ENCODE assay signal across 9 mouse cellular contexts in genomic region chr11:69047592-69047991, GRCm38 (mm10). TPM values are rescaled to one million over a fixed set of nuclear protein-coding genes. Genes with fewer than 3 reads are reported as not detected.
DNase-seq lines count a peak whose midpoint lies in the region; ATAC-seq and TF ChIP-seq lines count a peak whose summit lies in the region.
"Had no signal": no experiment of that assay in that cellular context is flagged by ENCODE, and none has a peak within 500 bp of the region (broad histone marks: within the 10 kb centered on the region; RNA-seq: fewer than 3 reads in every experiment).

No protein-coding gene starts in this region.

- H3K27ac ChIP-seq in kidney, postnatal 0 days: no peak overlapping the region
- H3K27ac ChIP-seq in bone marrow macrophage, adult 2 months (ENCODE audit: insufficient read depth, low read depth, low read length): no peak overlapping the region
- no peak overlapping the region for H3K27ac ChIP-seq in forebrain, embryonic 12.5 days
- no peak overlapping the region for H3K27ac ChIP-seq in limb, embryonic 14.5 days (replicated peaks; ENCODE audit: low read depth, low read length)

- H3K4me2 ChIP-seq in kidney, postnatal 0 days (ENCODE audit: low read length): 0 out of 2 replicates have a peak overlapping the region, but pooled peaks have one; percentile 87
- H3K4me2 ChIP-seq in forebrain, embryonic 12.5 days: peak overlapping the region; percentile 75
- H3K4me2 ChIP-seq in limb, embryonic 14.5 days (replicated peaks; ENCODE audit: low read depth, low read length, severe bottlenecking): peak overlapping the region; percentile 81; the same call in 1 of the 2 replicates

- no peak overlapping the region for H3K4me3 ChIP-seq in kidney, postnatal 0 days (replicated peaks; ENCODE audit: low read depth, low read length)
- H3K4me3 ChIP-seq in bone marrow macrophage, adult 2 months (ENCODE audit: insufficient read depth, low read length): 0 out of 2 replicates have a peak overlapping the region, but pooled peaks have one; percentile 8
- peak overlapping the region; percentile 75 for H3K4me3 ChIP-seq in forebrain, embryonic 12.5 days (replicated peaks)
- no peak overlapping the region for H3K4me3 ChIP-seq in limb, embryonic 14.5 days (replicated peaks; ENCODE audit: low read length)

- DNase-seq in kidney, postnatal 0 days (ENCODE audit: low spot score): no peak
- no peak for DNase-seq in kidney, postnatal 25 days
- DNase-seq in limb, embryonic 14.5 days (ENCODE audit: low spot score): no peak
- DNase-seq in left cerebral cortex, adult 9 months (ENCODE audit: low spot score in 2 of 2): no peak
- DNase-seq in lung, adult 18-20 months: no peak
- no peak for DNase-seq in cerebellum, adult 9-11 months

- TF ChIP-seq POLR2A in bone marrow macrophage, adult 2 months (IDR thresholded peaks at IDR 0.05; ENCODE audit: borderline replicate concordance, low read depth, low read length): no peak
- no peak for TF ChIP-seq POLR2A in limb, embryonic 14.5 days (IDR thresholded peaks at IDR 0.05; ENCODE audit: borderline replicate concordance, extremely low read depth, insufficient read depth, insufficient read length)

- H3K4me1 ChIP-seq in kidney, postnatal 0 days (replicated peaks; ENCODE audit: insufficient read depth, low read length): peaks cover 11% of the 10 kb centered on the region
- H3K4me1 ChIP-seq in bone marrow macrophage, adult 2 months (ENCODE audit: control insufficient read depth, insufficient read depth, low read length): peaks cover 23% of the 10 kb centered on the region
- peaks cover 39% of the 10 kb centered on the region for H3K4me1 ChIP-seq in forebrain, embryonic 12.5 days
- peaks cover 14% of the 10 kb centered on the region; the same call in 1 of the 2 replicates for H3K4me1 ChIP-seq in limb, embryonic 14.5 days (ENCODE audit: control insufficient read depth, insufficient read depth, low read length)

- 0 out of 2 replicates have a peak, but pooled peaks cover 17% of the 10 kb centered on the region for H3K36me3 ChIP-seq in kidney, postnatal 0 days (ENCODE audit: insufficient read depth, low read length)
- peaks cover 44% of the 10 kb centered on the region for H3K36me3 ChIP-seq in forebrain, embryonic 12.5 days (replicated peaks)
- peaks cover 38% of the 10 kb centered on the region for H3K36me3 ChIP-seq in limb, embryonic 14.5 days (ENCODE audit: control insufficient read depth, insufficient read depth, low read length)

- WGBS in kidney, postnatal 0 days: 90% methylated on average over 12 of the region's 12 CpGs
- WGBS in forebrain, embryonic 12.5 days: 94% methylated on average over 12 of the region's 12 CpGs
- 92% methylated on average over 12 of the region's 12 CpGs for WGBS in limb, embryonic 14.5 days

- no peaks in the 10 kb centered on the region for H3K27me3 ChIP-seq in kidney, postnatal 0 days (ENCODE audit: insufficient read depth, low read length)
- H3K27me3 ChIP-seq in forebrain, embryonic 12.5 days: no peaks in the 10 kb centered on the region
- H3K27me3 ChIP-seq in limb, embryonic 14.5 days (ENCODE audit: control insufficient read depth, insufficient read depth, low read length): no peaks in the 10 kb centered on the region

- no peak for TF ChIP-seq CTCF in kidney, postnatal 0 days (IDR thresholded peaks at IDR 0.05; ENCODE audit: low read depth)
- TF ChIP-seq CTCF in bone marrow macrophage, adult 2 months (IDR thresholded peaks at IDR 0.05; ENCODE audit: low read depth, low read length): no peak

- 0 out of 2 replicates have a peak overlapping the region, but pooled peaks have one; percentile 18 for H3K9ac ChIP-seq in kidney, postnatal 0 days (ENCODE audit: low read depth, low read length)
- H3K9ac ChIP-seq in forebrain, embryonic 12.5 days: peak overlapping the region; percentile 17
- H3K9ac ChIP-seq in limb, embryonic 14.5 days (ENCODE audit: low read depth, low read length, severe bottlenecking): no peak overlapping the region

- no peak for ATAC-seq in kidney, postnatal 0 days (replicated peaks; ENCODE audit: low FRiP score, low read depth)
- no peak for ATAC-seq in forebrain, embryonic 12.5 days (ENCODE audit: low FRiP score)
- no peak for ATAC-seq in limb, embryonic 14.5 days (ENCODE audit: low FRiP score, low read depth)
- ATAC-seq: inflammation-experienced regulatory T-cells, adult 6 months had no signal

- no peaks in the 10 kb centered on the region for H3K9me3 ChIP-seq in kidney, postnatal 0 days (replicated peaks; ENCODE audit: low read length)
- no peaks in the 10 kb centered on the region for H3K9me3 ChIP-seq in forebrain, embryonic 12.5 days
- no peaks in the 10 kb centered on the region for H3K9me3 ChIP-seq in limb, embryonic 14.5 days (ENCODE audit: control insufficient read depth, low read length)

RNA-seq across cellular contexts. Expression of gene Aurkb, which starts 2.1 kb away (rescaled TPM):
- 49.3 and 61.1 TPM in 2 replicates for polyA plus RNA-seq in kidney, postnatal 0 days (2015; fragmentation: Nextera tagmentation; extraction: Ambion mirVana)
- polyA plus RNA-seq in bone marrow macrophage, adult 2 months (2012; ENCODE audit: insufficient read depth, insufficient read length, missing spikeins): 52.8 and 53.9 TPM in 2 replicates
- 163 and 169 TPM in 2 replicates for polyA plus RNA-seq in forebrain, embryonic 12.5 days (2016; fragmentation: Nextera tagmentation; extraction: Ambion mirVana)
- 124 and 144 TPM in 2 replicates for polyA plus RNA-seq in limb, embryonic 14.5 days (2012; rRNA removed)
- 109 and 116 TPM in 2 replicates for polyA plus RNA-seq in limb, embryonic 14.5 days (2014; fragmentation: Nextera tagmentation; extraction: Ambion mirVana)

RNA-seq across cellular contexts. Expression of gene Borcs6, which starts 11.9 kb away (rescaled TPM):
- polyA plus RNA-seq in kidney, postnatal 0 days (2015; fragmentation: Nextera tagmentation; extraction: Ambion mirVana): 11.9 and 13.3 TPM in 2 replicates
- 30.5 and 36.9 TPM in 2 replicates for polyA plus RNA-seq in bone marrow macrophage, adult 2 months (2012; ENCODE audit: insufficient read depth, insufficient read length, missing spikeins)
- polyA plus RNA-seq in forebrain, embryonic 12.5 days (2016; fragmentation: Nextera tagmentation; extraction: Ambion mirVana): 7.4 and 11.1 TPM in 2 replicates
- polyA plus RNA-seq in limb, embryonic 14.5 days (2012; rRNA removed): 15.2 and 15.6 TPM in 2 replicates
- polyA plus RNA-seq in limb, embryonic 14.5 days (2014; fragmentation: Nextera tagmentation; extraction: Ambion mirVana): 12.3 and 13.9 TPM in 2 replicates

RNA-seq across cellular contexts. Expression of gene Tmem107, which starts 23.0 kb away (rescaled TPM):
- 60.8 and 61.3 TPM in 2 replicates for polyA plus RNA-seq in kidney, postnatal 0 days (2015; fragmentation: Nextera tagmentation; extraction: Ambion mirVana)
- polyA plus RNA-seq in bone marrow macrophage, adult 2 months (2012; ENCODE audit: insufficient read depth, insufficient read length, missing spikeins): 9.8 and 14.6 TPM in 2 replicates
- polyA plus RNA-seq in forebrain, embryonic 12.5 days (2016; fragmentation: Nextera tagmentation; extraction: Ambion mirVana): 53.4 and 56.9 TPM in 2 replicates
- polyA plus RNA-seq in limb, embryonic 14.5 days (2012; rRNA removed): 47.8 and 71.0 TPM in 2 replicates
- polyA plus RNA-seq in limb, embryonic 14.5 days (2014; fragmentation: Nextera tagmentation; extraction: Ambion mirVana): 54.4 and 55.2 TPM in 2 replicates

RNA-seq across cellular contexts. Expression of gene Ctc1, which starts 31.9 kb away (rescaled TPM):
- 27.6 and 27.7 TPM in 2 replicates for polyA plus RNA-seq in kidney, postnatal 0 days (2015; fragmentation: Nextera tagmentation; extraction: Ambion mirVana)
- 41.4 and 44.2 TPM in 2 replicates for polyA plus RNA-seq in bone marrow macrophage, adult 2 months (2012; ENCODE audit: insufficient read depth, insufficient read length, missing spikeins)
- polyA plus RNA-seq in forebrain, embryonic 12.5 days (2016; fragmentation: Nextera tagmentation; extraction: Ambion mirVana): 71.0 and 81.5 TPM in 2 replicates
- 76.4 and 110 TPM in 2 replicates for polyA plus RNA-seq in limb, embryonic 14.5 days (2012; rRNA removed)
- polyA plus RNA-seq in limb, embryonic 14.5 days (2014; fragmentation: Nextera tagmentation; extraction: Ambion mirVana): 44.6 and 49.1 TPM in 2 replicates

RNA-seq across cellular contexts. Expression of gene Pfas, which starts 39.3 kb away (rescaled TPM):
- polyA plus RNA-seq in kidney, postnatal 0 days (2015; fragmentation: Nextera tagmentation; extraction: Ambion mirVana): 20.9 and 23.3 TPM in 2 replicates
- 9.8 and 10.3 TPM in 2 replicates for polyA plus RNA-seq in bone marrow macrophage, adult 2 months (2012; ENCODE audit: insufficient read depth, insufficient read length, missing spikeins)
- 35.4 and 40.4 TPM in 2 replicates for polyA plus RNA-seq in forebrain, embryonic 12.5 days (2016; fragmentation: Nextera tagmentation; extraction: Ambion mirVana)
- polyA plus RNA-seq in limb, embryonic 14.5 days (2012; rRNA removed): 27.0 and 35.6 TPM in 2 replicates
- 22.0 and 25.6 TPM in 2 replicates for polyA plus RNA-seq in limb, embryonic 14.5 days (2014; fragmentation: Nextera tagmentation; extraction: Ambion mirVana)

Comparison
In these comparisons a context has a peak if more than half of its experiments do, and no peak if none do; other contexts are left out.
1. H3K4me3 ChIP-seq: peak in bone marrow macrophage, adult 2 months (single experiment) and forebrain, embryonic 12.5 days (single experiment); none in kidney, postnatal 0 days (single experiment) and limb, embryonic 14.5 days (single experiment).
2. Peak in every context shown above with its lines, with median percentiles within 50 percentile points of each other: H3K4me2 ChIP-seq.